Mouse (Mus musculus) kidney, embryonic 15.5 days (tissue): ENCODE data around the gene Tns1. TPM values are rescaled to one million over a fixed set of nuclear protein-coding genes. Genes with fewer than 3 reads are reported as not detected.

ENCODE experiments used
- ATAC-seq: fragments of 200-750 bp; cut with Nextera tagmentation; replicated peaks from 2 replicates; pipeline ENCODE4 v1.8.0; 2017; ENCODE audit warnings: moderate TSS enrichment; ENCODE audit not compliant: low FRiP score
- H3K27ac ChIP-seq: fragments of 300-500 bp; sonication (generic); 2 replicates; pipeline ENCODE4 v1.5.1; 2015; ENCODE audit warnings: mild to moderate bottlenecking, inconsistent platforms
- H3K27me3 ChIP-seq: fragments of 300-500 bp; sonication (generic); 2 replicates; pipeline ENCODE4 v1.6.1; 2015; ENCODE audit warnings: inconsistent platforms
- H3K36me3 ChIP-seq: fragments of 300-500 bp; sonication (generic); 2 replicates; pipeline ENCODE4 v1.6.1; 2015; ENCODE audit warnings: inconsistent platforms
- H3K4me1 ChIP-seq: fragments of 300-500 bp; sonication (generic); 2 replicates; pipeline ENCODE4 v1.6.1; 2015; ENCODE audit warnings: inconsistent platforms
- H3K4me2 ChIP-seq: fragments of 300-500 bp; sonication (generic); 2 replicates; pipeline ENCODE4 v1.6.1; 2015; ENCODE audit warnings: moderate library complexity, mild to moderate bottlenecking, inconsistent platforms
- H3K4me3 ChIP-seq: fragments of 300-500 bp; sonication (generic); replicated peaks from 2 replicates; pipeline ENCODE4 v1.5.1; 2015; ENCODE audit warnings: mild to moderate bottlenecking, inconsistent platforms
- H3K9ac ChIP-seq: fragments of 300-500 bp; sonication (generic); 2 replicates; pipeline ENCODE4 v1.6.1; 2015; ENCODE audit warnings: mild to moderate bottlenecking, inconsistent platforms
- H3K9me3 ChIP-seq: fragments of 300-500 bp; sonication (generic); replicated peaks from 2 replicates; pipeline ENCODE4 v1.6.1; 2016; ENCODE audit warnings: inconsistent platforms
- WGBS: fragments of 180-500 bp; shearing (Covaris S2); methylation state at CpG from one replicate; pipeline ENCODE4 v1.1.7; 2015; ENCODE audit warnings: mixed read lengths; 5-methylcytosine and 5-hydroxymethylcytosine counted together
- polyA plus RNA-seq: library from polyadenylated mRNA; unstranded; fragments of >200 nt; fragmentation: Nextera tagmentation; extraction: Ambion mirVana; gene quantifications from 2 replicates; pipeline ENCODE4 v1.2.1, GENCODE M21; 2015

Gene Tns1
- polyA plus RNA-seq, 1 experiment from 2014 or later: 70.9 TPM

GRCm38 (mm10) chr1:74068366-74069084 lies 55.7 kb downstream of the Tns1 start:
- Histone ChIP-seq H3K27me3 (no peaks in the 10 kb centered on the region), H3K9ac (peak overlapping the region; percentile 37), H3K36me3 (no peaks in the 10 kb centered on the region), H3K4me1 (peaks cover 37% of the 10 kb centered on the region), H3K4me3 (peak overlapping the region; percentile 43), H3K27ac (peak overlapping the region; percentile 85), H3K9me3 (no peaks in the 10 kb centered on the region), H3K4me2 (peak overlapping the region; percentile 79)
- ATAC-seq: peak; percentile 62
- 1% methylated on average over 35 of the region's 41 CpGs for WGBS

GRCm38 (mm10) chr1:74067866-74068265 lies 56.4 kb downstream of the Tns1 start:
- no peaks in the 10 kb centered on the region for H3K27me3 ChIP-seq
- peaks cover 37% of the 10 kb centered on the region for H3K4me1 ChIP-seq
- H3K36me3 ChIP-seq: no peaks in the 10 kb centered on the region
- peak overlapping the region; percentile 85; the same call in 1 of the 2 replicates for H3K27ac ChIP-seq
- peak overlapping the region; percentile 37 for H3K9ac ChIP-seq
- H3K4me2 ChIP-seq: peak overlapping the region; percentile 79
- WGBS: 17% methylated on average over 14 of the region's 14 CpGs
- peak overlapping the region; percentile 43 for H3K4me3 ChIP-seq
- H3K9me3 ChIP-seq: no peaks in the 10 kb centered on the region
- ATAC-seq: no peak

DNA sequence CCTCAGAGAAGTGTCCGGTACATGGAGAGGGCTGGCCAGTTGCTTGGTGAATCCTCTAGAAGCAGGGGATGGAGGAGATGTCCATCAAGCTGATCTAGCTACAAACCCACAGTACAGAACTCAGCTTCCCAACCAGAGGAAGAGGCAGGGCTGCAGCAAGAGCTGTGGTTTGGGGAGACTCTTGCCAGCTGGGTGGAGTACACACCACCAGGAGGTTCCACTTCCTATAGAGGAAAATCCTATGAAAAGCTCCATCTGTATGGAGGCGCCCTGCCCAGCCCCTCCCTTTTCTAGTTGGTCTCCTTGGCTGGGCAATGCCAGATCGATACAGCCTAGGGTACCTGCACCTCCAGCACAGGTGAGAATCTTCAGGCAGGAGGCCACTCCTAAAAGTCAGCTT lies 57.7 kb downstream of the Tns1 start:
- Histone ChIP-seq H3K4me3 (no peak overlapping the region), H3K4me1 (peaks cover 37% of the 10 kb centered on the region), H3K36me3 (no peaks in the 10 kb centered on the region), H3K9me3 (no peaks in the 10 kb centered on the region), H3K4me2 (no peak overlapping the region), H3K9ac (no peak overlapping the region), H3K27ac (no peak overlapping the region), H3K27me3 (no peaks in the 10 kb centered on the region)
- no peak for ATAC-seq
- 89% methylated on average over 3 of the region's 3 CpGs for WGBS

DNA sequence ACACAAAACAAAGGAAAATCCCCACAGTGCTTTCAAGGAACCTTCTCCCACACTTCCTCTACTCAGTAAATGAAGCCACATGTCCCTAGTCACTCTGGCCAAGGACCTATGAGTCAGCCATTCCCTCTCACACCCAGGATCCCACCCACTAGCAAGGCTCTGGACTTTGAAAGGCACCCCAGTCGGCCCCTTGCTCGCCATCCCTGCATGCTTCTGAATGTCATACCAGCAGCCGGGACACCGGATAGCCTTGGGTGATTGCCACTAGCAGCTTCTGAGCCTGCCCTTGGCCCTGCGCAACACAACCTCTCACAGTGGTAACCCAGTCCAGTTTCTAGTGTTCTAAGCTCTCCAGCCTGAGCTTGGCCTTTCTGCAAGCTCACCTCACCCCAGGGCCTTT lies 58.2 kb downstream of the Tns1 start:
- H3K27ac ChIP-seq: no peak overlapping the region
- no peak for ATAC-seq
- H3K4me3 ChIP-seq: no peak overlapping the region
- no peaks in the 10 kb centered on the region for H3K27me3 ChIP-seq
- 79% methylated on average over 5 of the region's 5 CpGs for WGBS
- peaks cover 37% of the 10 kb centered on the region for H3K4me1 ChIP-seq
- H3K9me3 ChIP-seq: no peaks in the 10 kb centered on the region
- H3K4me2 ChIP-seq: no peak overlapping the region
- no peaks in the 10 kb centered on the region for H3K36me3 ChIP-seq
- no peak overlapping the region for H3K9ac ChIP-seq

DNA sequence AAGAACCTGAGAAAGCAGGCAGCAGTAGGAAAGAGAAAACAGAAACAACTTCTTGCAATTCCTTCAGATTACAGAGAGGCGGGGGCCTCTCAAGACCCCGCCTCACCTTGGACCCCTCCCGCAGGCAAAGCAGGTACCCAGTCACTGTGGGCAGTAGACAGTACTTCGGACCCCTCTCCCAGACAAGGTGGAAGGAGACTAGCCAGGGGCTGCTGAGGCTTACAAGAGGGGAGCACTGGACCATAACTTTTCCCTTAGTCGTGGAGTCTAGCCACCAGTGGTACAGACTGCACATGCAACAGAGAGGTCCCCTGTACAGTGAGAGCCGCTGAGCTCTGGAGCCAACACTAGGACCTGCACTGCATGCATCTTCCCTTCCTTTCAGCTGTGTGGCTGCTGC lies 64.2 kb downstream of the Tns1 start:
- ATAC-seq: peak; percentile 66
- no peaks in the 10 kb centered on the region for H3K9me3 ChIP-seq
- 53% methylated on average over 6 of the region's 6 CpGs for WGBS
- no peak overlapping the region for H3K9ac ChIP-seq
- H3K4me3 ChIP-seq: no peak overlapping the region
- peak overlapping the region; percentile 78 for H3K27ac ChIP-seq
- H3K4me1 ChIP-seq: peaks cover 32% of the 10 kb centered on the region
- H3K4me2 ChIP-seq: no peak overlapping the region
- H3K36me3 ChIP-seq: no peaks in the 10 kb centered on the region
- H3K27me3 ChIP-seq: no peaks in the 10 kb centered on the region

- Histone ChIP-seq H3K27me3 (no peaks in the 10 kb centered on the region), H3K9me3 (no peaks in the 10 kb centered on the region), H3K9ac (0 out of 2 replicates have a peak overlapping the region, but pooled peaks have one; percentile 1), H3K4me1 (peaks cover 33% of the 10 kb centered on the region), H3K27ac (peak overlapping the region; percentile 78), H3K4me3 (no peak overlapping the region), H3K36me3 (no peaks in the 10 kb centered on the region), H3K4me2 (no peak overlapping the region)
- WGBS: 64% methylated on average over 5 of the region's 5 CpGs
- peak; percentile 74 for ATAC-seq
Measured at GRCm38 (mm10) chr1:74059552-74059951, 64.7 kb downstream of the Tns1 start.

GRCm38 (mm10) chr1:74058771-74059170 lies 65.5 kb downstream of the Tns1 start:
- ATAC-seq: no peak
- no peak overlapping the region for H3K27ac ChIP-seq
- 85% methylated on average over 4 of the region's 4 CpGs for WGBS
- H3K9ac ChIP-seq: no peak overlapping the region
- H3K4me3 ChIP-seq: no peak overlapping the region
- no peaks in the 10 kb centered on the region for H3K9me3 ChIP-seq
- peaks cover 41% of the 10 kb centered on the region for H3K4me1 ChIP-seq
- no peak overlapping the region for H3K4me2 ChIP-seq
- no peaks in the 10 kb centered on the region for H3K36me3 ChIP-seq
- no peaks in the 10 kb centered on the region for H3K27me3 ChIP-seq

GRCm38 (mm10) chr1:74058309-74058708 lies 65.9 kb downstream of the Tns1 start:
- Histone ChIP-seq H3K4me1 (peaks cover 46% of the 10 kb centered on the region), H3K4me2 (no peak overlapping the region), H3K27me3 (no peaks in the 10 kb centered on the region), H3K27ac (0 out of 2 replicates have a peak overlapping the region, but pooled peaks have one; percentile 45), H3K36me3 (no peaks in the 10 kb centered on the region), H3K4me3 (no peak overlapping the region), H3K9me3 (no peaks in the 10 kb centered on the region), H3K9ac (no peak overlapping the region)
- ATAC-seq: peak; percentile 61
- 51% methylated on average over 4 of the region's 4 CpGs for WGBS

- no peaks in the 10 kb centered on the region for H3K27me3 ChIP-seq
- peaks cover 54% of the 10 kb centered on the region for H3K4me1 ChIP-seq
- H3K4me3 ChIP-seq: no peak overlapping the region
- no peak overlapping the region for H3K9ac ChIP-seq
- WGBS: 63% methylated on average over 5 of the region's 5 CpGs
- no peak overlapping the region for H3K4me2 ChIP-seq
- 0 out of 2 replicates have a peak overlapping the region, but pooled peaks have one; percentile 45 for H3K27ac ChIP-seq
- ATAC-seq: no peak
- no peaks in the 10 kb centered on the region for H3K36me3 ChIP-seq
- H3K9me3 ChIP-seq: no peaks in the 10 kb centered on the region
Measured at GRCm38 (mm10) chr1:74057501-74057900, 66.7 kb downstream of the Tns1 start.

DNA sequence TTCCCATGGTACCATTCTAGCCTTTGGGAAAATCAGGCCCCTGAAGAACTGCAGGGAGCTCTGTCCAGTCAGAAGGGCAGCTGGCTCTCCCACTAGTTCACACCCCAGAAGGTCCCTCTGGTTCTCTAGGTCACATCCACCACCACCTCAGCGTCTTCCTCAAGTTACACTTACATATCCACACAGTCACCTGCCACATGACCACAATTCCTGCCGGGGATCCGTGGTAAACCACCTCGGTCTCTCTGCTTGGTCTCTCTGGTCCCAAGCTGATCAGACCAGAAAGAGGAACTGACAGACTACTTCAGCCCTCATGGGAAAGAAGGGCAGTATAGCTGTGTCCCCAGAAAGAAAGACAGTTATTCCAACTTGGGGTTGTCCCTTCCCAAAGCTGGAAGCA lies 68.7 kb downstream of the Tns1 start:
- H3K4me1 ChIP-seq: peaks cover 64% of the 10 kb centered on the region

DNA sequence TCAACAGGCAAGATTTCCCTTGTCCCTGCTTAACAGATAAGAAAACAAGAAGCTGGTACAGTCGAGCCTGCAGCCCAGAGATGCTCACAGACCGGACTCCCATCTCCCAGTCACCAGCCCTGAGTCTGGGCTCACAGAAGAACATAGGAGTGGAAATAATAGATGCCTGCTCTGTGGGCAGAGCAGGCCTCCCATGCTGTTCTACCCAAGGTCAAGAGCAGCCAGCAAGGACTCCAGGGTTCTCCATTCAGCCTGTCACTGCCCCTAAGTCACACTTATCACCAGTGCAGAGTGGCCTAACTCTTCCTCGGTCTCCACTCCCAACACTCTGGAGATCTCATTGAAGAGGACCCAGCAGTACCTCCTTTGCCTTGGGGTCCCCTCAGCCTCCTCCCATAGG lies 69.8 kb downstream of the Tns1 start:
- Histone ChIP-seq H3K9me3 (no peaks in the 10 kb centered on the region), H3K4me2 (no peak overlapping the region), H3K27ac (peak overlapping the region; percentile 54; the same call in 1 of the 2 replicates), H3K27me3 (no peaks in the 10 kb centered on the region), H3K4me1 (peaks cover 55% of the 10 kb centered on the region), H3K4me3 (no peak overlapping the region), H3K9ac (no peak overlapping the region), H3K36me3 (no peaks in the 10 kb centered on the region)
- WGBS: 62% methylated on average over 3 of the region's 3 CpGs
- ATAC-seq: no peak

More for the DNA sequence above, 68.7 kb downstream of the Tns1 start:
- Histone ChIP-seq H3K4me2 (no peak overlapping the region), H3K27ac (no peak overlapping the region), H3K27me3 (no peaks in the 10 kb centered on the region), H3K36me3 (no peaks in the 10 kb centered on the region), H3K9me3 (no peaks in the 10 kb centered on the region), H3K9ac (no peak overlapping the region), H3K4me3 (no peak overlapping the region)
- WGBS: 77% methylated on average over 4 of the region's 4 CpGs
- no peak for ATAC-seq

- no peak overlapping the region for H3K4me3 ChIP-seq
- no peaks in the 10 kb centered on the region for H3K36me3 ChIP-seq
- H3K4me2 ChIP-seq: no peak overlapping the region
- no peaks in the 10 kb centered on the region for H3K9me3 ChIP-seq
- H3K4me1 ChIP-seq: peaks cover 53% of the 10 kb centered on the region
- H3K27ac ChIP-seq: 0 out of 2 replicates have a peak overlapping the region, but pooled peaks have one; percentile 54
- ATAC-seq: 0 out of 2 replicates have a peak, but pooled peaks have one; percentile 35
- 35% methylated on average over 6 of the region's 7 CpGs for WGBS
- no peaks in the 10 kb centered on the region for H3K27me3 ChIP-seq
- no peak overlapping the region for H3K9ac ChIP-seq
Measured at GRCm38 (mm10) chr1:74054007-74054406, 70.2 kb downstream of the Tns1 start.
